Mouse (Mus musculus): ENCODE data around the gene Bcas2. TPM values are rescaled to one million over a fixed set of nuclear protein-coding genes. Genes with fewer than 3 reads are reported as not detected.
"Not testable (repeated sequence)": the region's sequence is repeated elsewhere in the genome, so short reads cannot be mapped to it uniquely, and the experiment has no call there.

The Bcas2 gene
- polyA plus RNA-seq, 1 experiment: 116 TPM

DNA sequence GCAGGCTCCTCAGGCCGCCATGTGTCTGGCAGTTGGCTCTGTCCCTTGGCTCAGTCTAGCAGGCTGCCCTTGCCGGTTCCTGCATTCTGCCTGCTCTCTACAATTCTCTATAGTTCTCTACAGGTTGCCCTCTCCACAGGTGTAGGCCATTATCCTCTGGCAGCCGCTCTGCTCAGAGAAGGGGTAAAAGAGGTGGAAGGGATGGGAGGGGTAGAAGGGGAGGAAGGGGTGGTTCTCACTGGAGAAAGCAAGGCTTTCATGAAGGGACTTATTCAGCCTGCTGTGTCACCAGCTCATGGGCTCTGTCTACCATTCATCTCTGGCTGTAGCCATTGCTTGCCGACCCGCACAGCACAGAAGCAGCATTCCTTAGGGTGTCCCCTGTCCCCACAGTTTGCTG is 17.0 kb downstream of the Bcas2 start:
- no peak for TF ChIP-seq CTCF (IDR thresholded peaks at IDR 0.05; ENCODE audit: extremely low read depth, insufficient read depth, low read length)
- TF ChIP-seq POLR2A (IDR thresholded peaks at IDR 0.05; ENCODE audit: extremely low read depth, insufficient read depth, low read length): no peak
- H3K4me3 ChIP-seq (ENCODE audit: insufficient read depth, low read length): no peak overlapping the region
- H3K27ac ChIP-seq (ENCODE audit: insufficient read depth, low read length): no peak overlapping the region
- no peaks in the 10 kb centered on the region for H3K4me1 ChIP-seq (ENCODE audit: control insufficient read depth, insufficient read depth, low read length)

DNA sequence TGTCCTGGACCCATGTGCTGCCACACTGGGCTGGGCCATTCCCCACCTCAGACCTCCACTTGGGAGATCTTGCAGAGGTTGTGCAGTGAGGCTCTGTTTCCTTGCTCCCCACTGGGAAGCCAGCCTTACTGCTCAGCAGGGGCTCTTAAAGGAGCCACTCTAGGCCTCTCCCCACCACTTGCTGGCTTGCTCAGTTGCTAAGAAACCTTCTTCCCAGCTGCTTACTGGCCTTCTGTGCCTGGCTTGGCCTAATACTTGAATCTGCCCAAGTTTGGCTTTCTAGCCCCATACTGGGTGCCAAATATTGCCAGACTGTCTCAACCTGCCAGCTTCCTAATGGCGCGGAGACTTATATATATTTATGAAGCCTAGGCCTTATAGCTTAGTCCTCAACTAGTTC is 17.4 kb downstream of the Bcas2 start:
- TF ChIP-seq POLR2A (IDR thresholded peaks at IDR 0.05; ENCODE audit: extremely low read depth, insufficient read depth, low read length): no peak
- TF ChIP-seq CTCF (IDR thresholded peaks at IDR 0.05; ENCODE audit: extremely low read depth, insufficient read depth, low read length): no peak
- Histone ChIP-seq H3K4me3 (ENCODE audit: insufficient read depth, low read length) (no peak overlapping the region), H3K4me1 (ENCODE audit: control insufficient read depth, insufficient read depth, low read length) (no peaks in the 10 kb centered on the region), H3K27ac (ENCODE audit: insufficient read depth, low read length) (no peak overlapping the region)

DNA sequence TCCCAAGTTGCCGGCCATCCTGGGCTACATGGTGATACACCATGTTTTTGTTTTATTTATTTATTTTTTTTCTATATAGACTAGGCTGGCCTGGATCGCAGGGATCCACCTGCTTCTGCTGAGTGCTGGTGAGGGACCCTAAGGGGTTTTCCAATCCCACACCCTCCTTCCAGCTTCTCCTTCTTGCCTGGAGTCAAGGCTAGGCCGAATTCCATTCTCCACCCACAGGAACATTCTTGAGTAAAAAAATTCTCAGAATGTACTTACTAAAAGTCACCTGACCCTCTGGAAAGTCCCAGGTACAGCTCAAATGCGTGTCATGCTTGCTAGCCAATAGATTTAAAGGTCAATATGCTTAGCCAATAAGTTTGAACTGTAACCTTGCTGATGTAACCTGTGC is 20.7 kb downstream of the Bcas2 start:
- H3K27ac ChIP-seq (ENCODE audit: insufficient read depth, low read length): no peak overlapping the region
- no peak overlapping the region for H3K4me3 ChIP-seq (ENCODE audit: insufficient read depth, low read length)
- H3K4me1 ChIP-seq (ENCODE audit: control insufficient read depth, insufficient read depth, low read length): no peaks in the 10 kb centered on the region
- TF ChIP-seq POLR2A (IDR thresholded peaks at IDR 0.05; ENCODE audit: extremely low read depth, insufficient read depth, low read length): no peak
- TF ChIP-seq CTCF (IDR thresholded peaks at IDR 0.05; ENCODE audit: extremely low read depth, insufficient read depth, low read length): no peak

DNA sequence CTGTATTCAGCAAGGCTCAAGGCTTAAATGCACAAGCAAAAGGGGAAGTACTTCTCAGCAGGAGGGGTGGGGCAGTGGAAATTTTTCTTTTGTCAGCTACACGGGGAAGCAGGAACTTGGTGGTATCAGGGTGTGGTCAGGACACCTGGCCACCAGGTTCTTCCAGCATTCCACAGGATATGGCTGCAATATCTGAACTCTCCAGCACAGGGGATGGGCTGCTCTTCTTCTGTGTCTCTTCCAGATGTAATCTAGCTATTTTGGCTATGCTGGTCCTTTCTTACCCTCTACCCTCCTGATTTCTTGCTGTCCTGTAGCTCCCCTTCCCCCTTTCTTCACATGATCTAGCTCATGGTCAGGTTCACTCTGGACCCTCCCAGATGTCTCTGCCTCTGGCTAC is 21.7 kb downstream of the Bcas2 start:
- no peak overlapping the region for H3K27ac ChIP-seq (ENCODE audit: insufficient read depth, low read length)
- TF ChIP-seq CTCF (IDR thresholded peaks at IDR 0.05; ENCODE audit: extremely low read depth, insufficient read depth, low read length) (no peak), POLR2A (IDR thresholded peaks at IDR 0.05; ENCODE audit: extremely low read depth, insufficient read depth, low read length) (no peak)
- H3K4me1 ChIP-seq (ENCODE audit: control insufficient read depth, insufficient read depth, low read length): no peaks in the 10 kb centered on the region
- H3K4me3 ChIP-seq (ENCODE audit: insufficient read depth, low read length): no peak overlapping the region

DNA sequence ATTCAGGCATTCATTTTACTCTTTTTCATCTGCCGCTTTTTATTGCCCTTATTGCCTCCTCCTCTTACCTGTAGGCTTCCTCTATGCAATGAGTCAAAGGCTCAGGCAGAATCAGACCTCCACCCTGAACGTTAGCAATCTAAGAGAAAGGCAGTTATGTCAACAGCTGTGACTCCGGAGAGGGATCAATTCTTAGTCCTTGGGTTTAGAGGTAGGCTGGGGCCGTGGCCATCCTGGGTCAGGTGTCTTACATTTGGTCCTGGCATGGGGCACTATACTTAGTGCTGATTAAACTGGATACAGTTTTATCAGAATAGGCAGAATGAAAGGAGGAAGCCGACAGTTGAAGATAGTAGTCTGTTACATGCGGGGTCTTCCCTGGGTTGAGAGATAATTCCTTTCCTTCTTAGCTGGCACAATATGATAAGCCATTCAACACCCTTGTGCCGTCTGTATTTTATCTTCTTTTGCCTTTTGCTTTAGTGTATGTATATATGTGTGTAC is 24.9 kb downstream of the Bcas2 start:
- H3K27ac ChIP-seq (ENCODE audit: insufficient read depth, low read length): no peak overlapping the region

DNA sequence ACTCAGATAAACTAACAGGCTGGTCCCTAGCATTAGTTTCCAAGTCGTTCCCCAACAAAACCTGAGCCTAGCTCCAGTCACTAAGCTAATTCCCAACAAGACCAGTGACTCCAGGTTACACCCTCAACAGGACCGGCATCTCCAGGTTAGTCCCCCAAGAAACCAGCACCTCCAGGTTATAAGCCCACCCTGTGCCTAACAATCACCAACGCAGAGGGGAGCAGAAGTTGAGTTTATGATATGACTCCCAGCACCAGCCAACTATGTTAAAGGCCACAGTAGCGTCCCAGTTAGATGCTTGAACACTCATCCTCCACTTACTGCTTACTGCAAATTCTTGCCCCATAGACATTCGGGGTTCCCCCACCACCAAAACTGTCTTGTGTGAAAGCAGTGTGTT is 27.9 kb downstream of the Bcas2 start:
- Histone ChIP-seq H3K27ac (ENCODE audit: insufficient read depth, low read length) (no peak overlapping the region), H3K4me3 (ENCODE audit: insufficient read depth, low read length) (no peak overlapping the region), H3K4me1 (ENCODE audit: control insufficient read depth, insufficient read depth, low read length) (no peaks in the 10 kb centered on the region)
- TF ChIP-seq POLR2A (IDR thresholded peaks at IDR 0.05; ENCODE audit: extremely low read depth, insufficient read depth, low read length): no peak
- no peak for TF ChIP-seq CTCF (IDR thresholded peaks at IDR 0.05; ENCODE audit: extremely low read depth, insufficient read depth, low read length)

More for the DNA sequence above, 24.9 kb downstream of the Bcas2 start:
- Histone ChIP-seq H3K4me3 (ENCODE audit: insufficient read depth, low read length) (no peak overlapping the region), H3K4me1 (ENCODE audit: control insufficient read depth, insufficient read depth, low read length) (no peaks in the 10 kb centered on the region)
- TF ChIP-seq POLR2A (IDR thresholded peaks at IDR 0.05; ENCODE audit: extremely low read depth, insufficient read depth, low read length) (no peak), CTCF (IDR thresholded peaks at IDR 0.05; ENCODE audit: extremely low read depth, insufficient read depth, low read length) (no peak)

DNA sequence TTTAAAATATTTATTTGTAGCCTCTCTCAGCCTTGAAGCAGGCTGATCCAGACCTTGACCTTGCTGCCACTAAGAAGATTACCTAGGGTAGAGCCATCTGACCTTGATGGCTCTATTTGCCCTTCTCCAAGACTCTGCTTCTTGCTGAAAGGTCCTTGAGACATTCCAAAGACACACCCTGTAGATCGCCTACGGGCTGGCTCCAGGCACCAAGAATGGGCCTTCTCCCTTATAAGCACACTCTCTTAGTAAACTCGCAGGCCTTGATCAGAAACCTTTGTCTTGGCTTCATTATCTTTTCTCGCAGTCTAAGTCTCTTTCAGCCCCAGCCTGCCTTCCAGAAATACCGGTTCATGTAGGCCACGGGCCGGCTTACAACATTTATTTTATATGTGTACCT is 29.6 kb downstream of the Bcas2 start:
- not testable (repeated sequence) for H3K4me1 ChIP-seq (ENCODE audit: control insufficient read depth, insufficient read depth, low read length); H3K4me3 ChIP-seq (ENCODE audit: insufficient read depth, low read length); H3K27ac ChIP-seq (ENCODE audit: insufficient read depth, low read length)

DNA sequence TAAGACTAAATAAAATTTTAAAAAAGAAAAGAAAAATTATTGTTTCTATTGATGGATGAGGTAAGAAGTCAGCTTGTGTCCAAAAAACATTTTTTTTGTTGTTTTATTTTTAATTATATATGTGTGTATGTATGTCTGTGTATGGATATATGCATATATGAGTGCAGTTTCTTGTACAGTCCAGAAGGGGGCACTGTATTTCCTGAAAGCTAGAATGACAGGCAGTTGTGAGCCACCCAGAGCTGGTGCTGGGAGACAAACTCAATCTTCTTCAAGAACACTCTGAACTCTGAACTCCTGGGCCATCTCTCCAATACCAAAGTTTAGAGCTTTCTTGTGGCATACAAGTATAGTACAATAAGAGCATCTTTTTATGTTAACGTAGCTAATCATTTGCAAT is 32.1 kb downstream of the Bcas2 start:
- Histone ChIP-seq H3K4me3 (ENCODE audit: insufficient read depth, low read length) (no peak overlapping the region), H3K4me1 (ENCODE audit: control insufficient read depth, insufficient read depth, low read length) (no peaks in the 10 kb centered on the region), H3K27ac (ENCODE audit: insufficient read depth, low read length) (no peak overlapping the region)
- TF ChIP-seq POLR2A (IDR thresholded peaks at IDR 0.05; ENCODE audit: extremely low read depth, insufficient read depth, low read length) (no peak), CTCF (IDR thresholded peaks at IDR 0.05; ENCODE audit: extremely low read depth, insufficient read depth, low read length) (no peak)

DNA sequence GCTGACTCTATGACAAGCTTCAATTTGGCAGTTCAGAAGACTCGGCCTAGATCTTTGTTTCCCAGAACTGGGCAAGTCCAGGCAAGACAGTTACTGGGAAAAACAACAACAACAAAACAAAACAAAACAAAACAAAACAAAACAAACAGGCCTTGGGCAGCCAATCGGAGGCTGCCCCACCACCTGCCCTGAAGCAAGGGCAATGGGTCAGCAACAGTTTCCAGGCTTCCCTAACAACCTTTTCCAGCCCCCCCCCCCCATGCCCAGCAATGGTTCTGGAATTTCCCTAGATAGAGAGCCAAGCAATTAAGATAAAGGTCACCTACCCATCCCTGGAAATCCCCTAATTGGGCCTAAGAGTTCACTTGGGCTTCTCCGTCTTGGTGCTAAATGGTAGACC is 33.0 kb downstream of the Bcas2 start:
- no peak overlapping the region for H3K27ac ChIP-seq (ENCODE audit: insufficient read depth, low read length)
- no peaks in the 10 kb centered on the region for H3K4me1 ChIP-seq (ENCODE audit: control insufficient read depth, insufficient read depth, low read length)
- no peak overlapping the region for H3K4me3 ChIP-seq (ENCODE audit: insufficient read depth, low read length)
- no peak for TF ChIP-seq CTCF (IDR thresholded peaks at IDR 0.05; ENCODE audit: extremely low read depth, insufficient read depth, low read length)

DNA sequence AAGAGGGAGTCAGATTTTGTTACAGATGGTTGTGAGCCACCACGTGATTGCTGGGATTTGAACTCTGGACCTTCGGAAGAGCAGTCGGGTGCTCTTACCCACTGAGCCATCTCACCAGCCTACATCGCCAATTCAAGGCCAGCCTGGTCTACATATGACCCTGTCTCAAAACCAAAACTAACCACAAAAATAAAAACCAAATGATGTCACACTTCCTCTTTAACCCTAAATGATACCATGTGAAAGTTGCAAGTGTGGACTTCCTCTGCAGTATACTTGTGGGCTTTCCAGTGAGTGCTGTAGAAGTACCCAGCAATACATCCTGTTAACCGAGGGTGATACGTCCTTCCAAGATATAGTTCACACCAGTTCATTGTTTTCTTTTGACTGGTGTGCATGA is 34.9 kb downstream of the Bcas2 start:
- Histone ChIP-seq H3K27ac (ENCODE audit: insufficient read depth, low read length) (no peak overlapping the region), H3K4me1 (ENCODE audit: control insufficient read depth, insufficient read depth, low read length) (no peaks in the 10 kb centered on the region), H3K4me3 (ENCODE audit: insufficient read depth, low read length) (no peak overlapping the region)
- TF ChIP-seq POLR2A (IDR thresholded peaks at IDR 0.05; ENCODE audit: extremely low read depth, insufficient read depth, low read length) (no peak), CTCF (IDR thresholded peaks at IDR 0.05; ENCODE audit: extremely low read depth, insufficient read depth, low read length) (no peak)

DNA sequence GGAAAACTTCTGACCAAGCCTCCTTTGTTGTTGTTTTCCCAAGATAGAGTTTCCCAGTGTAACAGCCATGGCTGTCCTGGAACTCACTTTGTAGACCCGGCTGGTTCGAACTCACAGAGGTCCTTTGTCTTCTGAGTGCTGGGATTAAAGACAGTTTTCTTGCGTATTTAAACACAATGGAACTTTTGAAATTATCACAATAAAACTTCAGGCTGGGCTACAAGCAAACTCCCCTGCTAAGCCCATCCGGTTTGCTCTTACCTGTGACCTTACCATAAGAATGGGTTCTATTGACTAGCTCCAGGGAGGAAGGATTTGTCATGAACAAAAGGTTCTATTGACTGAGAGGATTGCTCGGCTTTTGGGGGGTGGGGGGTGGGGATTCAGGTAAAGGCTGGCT is 36.3 kb downstream of the Bcas2 start:
- Histone ChIP-seq H3K27ac (ENCODE audit: insufficient read depth, low read length) (no peak overlapping the region), H3K4me1 (ENCODE audit: control insufficient read depth, insufficient read depth, low read length) (no peaks in the 10 kb centered on the region)
- no peak for TF ChIP-seq CTCF (IDR thresholded peaks at IDR 0.05; ENCODE audit: extremely low read depth, insufficient read depth, low read length)
- TF ChIP-seq POLR2A (IDR thresholded peaks at IDR 0.05; ENCODE audit: extremely low read depth, insufficient read depth, low read length): no peak

More for the DNA sequence above, 36.3 kb downstream of the Bcas2 start:
- H3K4me3 ChIP-seq (ENCODE audit: insufficient read depth, low read length): no peak overlapping the region
